Mouse (Mus musculus): ENCODE measurements at regions not wholly inside any gene's neighbourhood (a gene's known extent, or its start where the extent isn't known, plus 50 kb on each side); places are given as distances from the start of the nearest gene placed in this dataset.

DNA sequence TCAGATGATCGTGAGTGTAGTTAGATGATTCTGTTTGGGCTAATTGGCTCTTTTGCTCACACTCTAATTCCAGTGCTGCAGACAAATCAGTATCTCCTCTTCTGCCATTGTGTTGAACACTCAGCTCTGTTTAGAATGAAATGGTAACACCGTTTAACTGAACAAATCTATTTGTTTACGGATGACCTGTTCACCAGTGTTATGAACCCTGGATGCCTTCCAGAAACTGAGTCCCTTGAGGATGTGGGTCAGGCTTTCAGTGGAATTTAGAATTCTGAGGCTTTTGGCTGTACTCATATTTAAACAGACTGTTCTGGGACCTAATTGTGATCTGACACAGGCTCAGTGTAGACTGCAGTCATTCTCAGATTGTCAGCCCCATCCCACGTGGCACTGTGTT lies 723.5 kb downstream of the Tmem114 start:
- TF ChIP-seq CTCF (IDR thresholded peaks at IDR 0.05; ENCODE audit: borderline replicate concordance, insufficient read depth, low read depth, low read length) (no peak), POLR2A (IDR thresholded peaks at IDR 0.05; ENCODE audit: borderline replicate concordance, insufficient read depth, low read length) (no peak)
